Mouse (Mus musculus): ENCODE data around the gene Sacm1l. TPM values are rescaled to one million over a fixed set of nuclear protein-coding genes. Genes with fewer than 3 reads are reported as not detected.

Sacm1l gene
- polyA plus RNA-seq, 1 experiment, result 9.0 TPM

DNA sequence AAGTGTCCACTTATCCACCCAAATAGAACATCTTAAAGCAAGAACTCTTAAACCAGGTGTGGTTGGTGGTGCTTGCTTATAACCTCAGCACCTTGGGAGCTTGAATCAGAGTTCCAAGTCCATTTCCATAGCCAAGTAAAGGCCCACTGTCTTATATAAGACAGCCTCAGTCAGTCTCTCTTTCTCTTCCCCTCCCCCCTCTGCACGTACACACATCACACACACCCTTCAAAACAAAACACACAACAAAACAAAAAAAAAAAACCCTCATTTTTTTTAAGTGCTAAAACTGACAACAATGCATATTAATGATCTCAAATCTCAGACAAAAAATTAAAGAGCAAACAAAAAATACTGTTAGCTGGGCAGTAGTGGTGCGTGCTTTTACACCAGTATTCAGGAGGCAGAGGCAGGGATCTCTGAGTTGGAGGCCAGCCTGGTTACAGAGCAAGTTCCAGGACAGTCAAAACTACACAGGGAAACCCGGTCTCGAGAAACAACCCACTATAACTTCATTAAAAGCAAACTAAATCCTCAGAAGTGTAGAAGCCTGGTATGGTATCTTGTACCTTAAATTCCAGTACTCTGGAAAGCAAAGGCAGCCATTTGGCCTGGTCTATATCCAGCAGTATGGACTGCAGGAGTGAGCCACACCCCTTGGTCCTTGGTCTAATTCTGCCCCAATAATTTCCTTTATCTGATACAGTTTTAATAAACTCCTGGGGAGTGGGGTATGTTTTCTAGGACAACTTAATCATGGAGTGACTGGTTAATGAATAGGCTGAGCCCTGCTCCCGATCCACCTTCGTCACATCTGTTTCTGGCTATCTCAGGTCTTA, 1.3 kb upstream of the Sacm1l start:
- peak overlapping the region; percentile 71 for H3K4me3 ChIP-seq (replicated peaks; ENCODE audit: control insufficient read depth, low read depth, low read length)
- peak overlapping the region; percentile 95 for H3K27ac ChIP-seq (ENCODE audit: control insufficient read depth, insufficient read depth, low read depth, low read length, poor library complexity)
- TF ChIP-seq CTCF (IDR thresholded peaks at IDR 0.05; ENCODE audit: control insufficient read depth, insufficient read depth, low read length) (no peak), POLR2A (IDR thresholded peaks at IDR 0.05; ENCODE audit: borderline replicate concordance, control insufficient read depth, low read depth, low read length) (no peak)
- peaks cover 4% of the 10 kb centered on the region; the same call in 1 of the 2 replicates for H3K4me1 ChIP-seq (ENCODE audit: control insufficient read depth, insufficient read depth, low read length)
- WGBS, result 22% methylated on average over 6 of the region's 6 CpGs

DNA sequence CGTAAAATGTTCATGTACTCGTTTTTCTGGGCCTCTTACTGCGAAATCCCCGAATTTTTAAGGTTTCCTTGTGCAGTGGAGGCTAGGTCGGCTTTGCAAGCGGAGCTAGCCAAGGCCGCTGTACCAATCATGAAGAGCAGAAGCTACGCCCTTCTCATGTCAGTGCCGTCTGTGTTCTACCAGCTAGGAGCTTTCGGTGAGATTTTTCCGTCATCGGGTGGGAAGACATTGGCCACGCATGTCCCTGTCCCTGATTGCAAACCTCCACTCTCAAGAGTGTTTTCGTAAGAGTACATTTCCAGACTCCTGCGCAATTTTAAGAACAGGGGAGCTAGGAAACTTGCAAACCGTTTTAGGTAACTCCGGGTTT, 648 bp upstream of the Sacm1l start:
- WGBS, result under 1% methylated on average over 17 of the region's 17 CpGs
- H3K27ac ChIP-seq (ENCODE audit: control insufficient read depth, insufficient read depth, low read depth, low read length, poor library complexity), result peak overlapping the region; percentile 95

DNA sequence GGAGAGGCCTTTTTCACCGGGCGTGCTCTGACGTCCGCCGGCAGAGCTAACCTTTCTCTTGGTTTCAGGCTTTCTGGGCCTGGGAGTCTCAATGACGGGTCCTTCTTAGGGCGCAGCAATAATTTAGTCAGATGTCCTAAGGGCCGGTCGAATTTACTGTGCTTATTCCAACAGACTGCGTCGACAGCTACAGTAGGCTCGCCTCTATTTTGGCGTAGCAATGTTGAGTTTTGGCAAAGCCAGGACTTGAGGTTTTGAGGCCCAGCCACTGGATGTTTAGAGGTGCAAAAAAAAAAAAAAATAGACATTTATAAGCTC, 558 bp downstream of the Sacm1l start:
- under 1% methylated on average over 13 of the region's 13 CpGs for WGBS
- H3K4me3 ChIP-seq (replicated peaks; ENCODE audit: control insufficient read depth, low read depth, low read length), result peak overlapping the region; percentile 83
- H3K4me1 ChIP-seq (ENCODE audit: control insufficient read depth, insufficient read depth, low read length), result peaks cover 4% of the 10 kb centered on the region; the same call in 1 of the 2 replicates
- peak overlapping the region; percentile 95 for H3K27ac ChIP-seq (ENCODE audit: control insufficient read depth, insufficient read depth, low read depth, low read length, poor library complexity)
- TF ChIP-seq CTCF (IDR thresholded peaks at IDR 0.05; ENCODE audit: control insufficient read depth, insufficient read depth, low read length) (no peak), POLR2A (IDR thresholded peaks at IDR 0.05; ENCODE audit: borderline replicate concordance, control insufficient read depth, low read depth, low read length) (no peak)

More for the DNA sequence above, 648 bp upstream of the Sacm1l start:
- no peak for TF ChIP-seq POLR2A (IDR thresholded peaks at IDR 0.05; ENCODE audit: borderline replicate concordance, control insufficient read depth, low read depth, low read length)
- H3K4me1 ChIP-seq (ENCODE audit: control insufficient read depth, insufficient read depth, low read length), result peaks cover 4% of the 10 kb centered on the region; the same call in 1 of the 2 replicates
- H3K4me3 ChIP-seq (replicated peaks; ENCODE audit: control insufficient read depth, low read depth, low read length), result peak overlapping the region; percentile 71

DNA sequence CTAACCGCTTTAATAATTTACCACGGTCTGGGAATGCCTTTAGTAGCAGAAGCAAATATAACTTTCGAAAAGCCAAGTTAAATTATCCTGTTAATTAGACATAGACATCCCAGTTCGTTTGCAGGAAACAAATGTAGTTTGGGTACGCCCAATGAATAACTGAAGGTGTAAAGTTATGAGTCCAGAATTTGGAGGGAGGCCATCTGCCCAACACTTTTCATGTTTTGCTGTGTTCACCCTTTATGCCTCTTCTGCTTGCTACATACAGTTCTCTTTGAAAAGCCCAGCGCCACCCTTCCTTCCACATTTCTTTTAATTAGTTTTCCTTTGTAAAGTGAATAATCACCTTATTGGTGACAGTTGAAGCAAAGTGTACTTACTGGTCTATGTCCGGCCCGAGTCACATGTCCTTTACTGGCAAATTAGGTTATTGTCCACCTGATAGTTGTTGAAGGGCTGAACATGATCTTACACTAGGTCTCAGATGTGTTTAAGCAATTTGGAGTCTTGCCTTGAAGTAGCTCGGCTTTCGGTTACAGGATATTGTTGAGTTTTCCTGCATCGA, 1.1 kb downstream of the Sacm1l start:
- H3K4me1 ChIP-seq (ENCODE audit: control insufficient read depth, insufficient read depth, low read length), result peaks cover 4% of the 10 kb centered on the region; the same call in 1 of the 2 replicates
- WGBS, result 29% methylated on average over 11 of the region's 11 CpGs
- TF ChIP-seq POLR2A (IDR thresholded peaks at IDR 0.05; ENCODE audit: borderline replicate concordance, control insufficient read depth, low read depth, low read length) (no peak), CTCF (IDR thresholded peaks at IDR 0.05; ENCODE audit: control insufficient read depth, insufficient read depth, low read length) (no peak)
- H3K4me3 ChIP-seq (replicated peaks; ENCODE audit: control insufficient read depth, low read depth, low read length), result peak overlapping the region; percentile 83
- no peak overlapping the region for H3K27ac ChIP-seq (ENCODE audit: control insufficient read depth, insufficient read depth, low read depth, low read length, poor library complexity)

DNA sequence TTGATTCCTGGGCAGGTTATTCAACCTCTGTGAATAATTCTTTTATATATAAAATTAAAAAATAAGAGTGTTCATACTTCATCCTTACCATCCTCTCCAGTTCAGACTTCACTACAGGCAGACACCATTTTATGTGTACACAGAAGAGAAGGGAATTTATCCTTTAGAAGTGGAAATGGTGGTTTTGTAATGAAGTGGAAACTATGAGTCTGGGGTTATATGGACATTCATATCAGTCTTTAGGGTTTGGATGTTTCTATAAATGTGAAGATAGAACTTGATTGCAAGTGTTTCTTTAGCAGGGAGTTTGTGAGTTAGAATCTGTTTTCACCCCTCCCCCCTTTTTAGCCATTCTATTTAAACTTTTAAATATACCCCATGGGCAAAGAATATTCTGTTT, 1.7 kb downstream of the Sacm1l start:
- no peak for TF ChIP-seq POLR2A (IDR thresholded peaks at IDR 0.05; ENCODE audit: borderline replicate concordance, control insufficient read depth, low read depth, low read length)
- TF ChIP-seq CTCF (IDR thresholded peaks at IDR 0.05; ENCODE audit: control insufficient read depth, insufficient read depth, low read length), result no peak
- Histone ChIP-seq H3K4me1 (ENCODE audit: control insufficient read depth, insufficient read depth, low read length) (peaks cover 4% of the 10 kb centered on the region; the same call in 1 of the 2 replicates), H3K4me3 (replicated peaks; ENCODE audit: control insufficient read depth, low read depth, low read length) (no peak overlapping the region), H3K27ac (ENCODE audit: control insufficient read depth, insufficient read depth, low read depth, low read length, poor library complexity) (no peak overlapping the region)

DNA sequence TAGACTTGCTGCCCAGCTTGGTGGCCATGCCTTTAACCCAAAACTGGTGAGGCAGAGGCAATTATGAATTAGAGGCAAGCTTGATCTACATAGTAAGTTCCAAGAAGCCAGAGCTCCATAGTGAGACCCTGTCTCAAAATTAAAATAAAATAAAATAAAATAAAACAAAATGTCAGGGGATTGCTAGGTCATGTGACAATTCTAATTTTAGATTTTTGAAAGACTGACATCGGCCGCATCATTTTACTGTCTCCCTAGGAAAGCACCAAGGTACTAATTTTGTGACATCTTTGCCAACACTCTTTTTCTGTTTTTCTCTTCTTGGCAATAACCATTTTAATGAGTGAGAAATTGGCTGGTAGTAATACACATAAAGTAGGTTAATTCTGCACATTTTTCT, 7.1 kb downstream of the Sacm1l start:
- no peak overlapping the region for H3K27ac ChIP-seq (ENCODE audit: control insufficient read depth, insufficient read depth, low read depth, low read length, poor library complexity)
- H3K4me1 ChIP-seq (ENCODE audit: control insufficient read depth, insufficient read depth, low read length), result no peaks in the 10 kb centered on the region; the same call in 1 of the 2 replicates
- H3K4me3 ChIP-seq (replicated peaks; ENCODE audit: control insufficient read depth, low read depth, low read length), result no peak overlapping the region
- WGBS, result 94% methylated on average over 2 of the region's 2 CpGs
- TF ChIP-seq POLR2A (IDR thresholded peaks at IDR 0.05; ENCODE audit: borderline replicate concordance, control insufficient read depth, low read depth, low read length), result no peak
- TF ChIP-seq CTCF (IDR thresholded peaks at IDR 0.05; ENCODE audit: control insufficient read depth, insufficient read depth, low read length), result no peak

DNA sequence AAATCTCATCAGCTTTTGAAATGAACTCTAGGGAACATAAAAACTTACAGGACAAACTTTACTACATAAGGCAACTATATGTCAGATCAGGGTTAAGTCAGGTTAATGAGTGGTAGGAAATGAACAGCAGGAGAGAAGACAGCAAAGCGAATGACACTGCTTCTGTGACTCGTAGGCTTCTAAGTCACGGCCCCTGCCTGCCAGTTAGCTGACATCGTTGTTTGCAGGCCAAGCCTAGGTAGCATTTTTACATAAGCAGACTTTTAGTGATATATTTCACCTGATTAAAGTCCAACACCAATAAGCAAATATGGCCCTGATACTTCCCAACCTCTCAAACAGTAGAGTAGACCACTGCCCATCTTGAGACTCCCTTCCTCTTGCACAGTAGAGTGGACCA, 8.6 kb downstream of the Sacm1l start:
- 85% methylated on average over 4 of the region's 4 CpGs for WGBS
- Histone ChIP-seq H3K4me1 (ENCODE audit: control insufficient read depth, insufficient read depth, low read length) (no peaks in the 10 kb centered on the region), H3K27ac (ENCODE audit: control insufficient read depth, insufficient read depth, low read depth, low read length, poor library complexity) (no peak overlapping the region), H3K4me3 (replicated peaks; ENCODE audit: control insufficient read depth, low read depth, low read length) (no peak overlapping the region)
- TF ChIP-seq CTCF (IDR thresholded peaks at IDR 0.05; ENCODE audit: control insufficient read depth, insufficient read depth, low read length) (no peak), POLR2A (IDR thresholded peaks at IDR 0.05; ENCODE audit: borderline replicate concordance, control insufficient read depth, low read depth, low read length) (no peak)

DNA sequence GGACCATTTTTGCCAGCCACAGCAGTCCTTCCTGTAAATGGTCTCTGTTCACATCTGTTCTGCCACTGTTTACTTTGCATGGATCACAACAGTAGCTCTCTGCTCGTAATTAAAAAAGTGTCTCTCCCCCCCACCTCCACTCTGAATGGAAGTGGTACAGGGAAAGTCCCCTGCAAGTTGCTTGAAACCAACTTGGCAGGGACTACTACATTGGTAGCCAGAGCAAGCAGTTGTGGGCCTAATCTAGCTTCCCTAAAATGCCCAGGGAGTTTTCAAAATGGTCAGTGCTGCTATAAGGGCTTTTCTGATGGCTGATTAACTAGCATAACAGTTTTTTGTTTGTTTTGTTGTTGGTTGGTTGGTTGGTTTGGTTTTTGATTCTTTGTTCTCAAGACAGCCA, 9.5 kb downstream of the Sacm1l start:
- TF ChIP-seq CTCF (IDR thresholded peaks at IDR 0.05; ENCODE audit: control insufficient read depth, insufficient read depth, low read length), result no peak
- no peak for TF ChIP-seq POLR2A (IDR thresholded peaks at IDR 0.05; ENCODE audit: borderline replicate concordance, control insufficient read depth, low read depth, low read length)
- no peak overlapping the region for H3K27ac ChIP-seq (ENCODE audit: control insufficient read depth, insufficient read depth, low read depth, low read length, poor library complexity)

More for the DNA sequence above, 9.5 kb downstream of the Sacm1l start:
- Histone ChIP-seq H3K4me1 (ENCODE audit: control insufficient read depth, insufficient read depth, low read length) (no peaks in the 10 kb centered on the region), H3K4me3 (replicated peaks; ENCODE audit: control insufficient read depth, low read depth, low read length) (no peak overlapping the region)
- WGBS, result 32% methylated on average over 1 of the region's 1 CpGs
